Mouse (Mus musculus) lung, embryonic 15.5 days (tissue): ENCODE data around the gene Apoa2. TPM values are rescaled to one million over a fixed set of nuclear protein-coding genes. Genes with fewer than 3 reads are reported as not detected.
A peak's percentile ranks its signal among the peaks of the same experiment; 100 is the strongest.

Experiments used
- ATAC-seq: fragments of 200-750 bp; cut with Nextera tagmentation; 2 replicates; pipeline ENCODE4 v1.8.0; 2017; ENCODE audit warnings: moderate number of reproducible peaks, borderline replicate concordance; ENCODE audit not compliant: low FRiP score, low TSS enrichment; ENCODE audit errors: extremely low read depth
- H3K27ac ChIP-seq: fragments of 300-500 bp; sonication (generic); 2 replicates; pipeline ENCODE4 v1.5.1; 2015; ENCODE audit warnings: moderate library complexity, mild to moderate bottlenecking, inconsistent platforms
- H3K27me3 ChIP-seq: fragments of 300-500 bp; sonication (generic); 2 replicates; pipeline ENCODE4 v1.6.1; 2015; ENCODE audit warnings: inconsistent platforms
- H3K36me3 ChIP-seq: fragments of 300-500 bp; sonication (generic); 2 replicates; pipeline ENCODE4 v1.6.1; 2015; ENCODE audit warnings: inconsistent platforms
- H3K4me1 ChIP-seq: fragments of 300-500 bp; sonication (generic); 2 replicates; pipeline ENCODE4 v1.6.1; 2015; ENCODE audit warnings: inconsistent platforms
- H3K4me2 ChIP-seq: fragments of 300-500 bp; sonication (generic); 2 replicates; pipeline ENCODE4 v1.6.1; 2015; ENCODE audit warnings: inconsistent platforms, mild to moderate bottlenecking, moderate library complexity
- H3K4me3 ChIP-seq: fragments of 300-500 bp; sonication (generic); 2 replicates; pipeline ENCODE4 v1.5.1; 2015; ENCODE audit warnings: mild to moderate bottlenecking, inconsistent platforms
- H3K9ac ChIP-seq: fragments of 300-500 bp; sonication (generic); 2 replicates; pipeline ENCODE4 v1.6.1; 2015; ENCODE audit warnings: inconsistent platforms
- H3K9me3 ChIP-seq: fragments of 300-500 bp; sonication (generic); 2 replicates; pipeline ENCODE4 v1.6.1; 2016; ENCODE audit warnings: inconsistent platforms
- WGBS: fragments of 180-500 bp; shearing (Covaris S2); methylation state at CpG from one replicate; pipeline ENCODE4 v1.1.7; 2015; 5-methylcytosine and 5-hydroxymethylcytosine counted together
- polyA plus RNA-seq: library from polyadenylated mRNA; unstranded; fragments of >200 nt; fragmentation: Nextera tagmentation; extraction: Ambion mirVana; gene quantifications from 2 replicates; pipeline ENCODE4 v1.2.1, GENCODE M21; 2015

Gene Apoa2
- polyA plus RNA-seq, result 9.5 and 38.1 TPM in 2 replicates

DNA sequence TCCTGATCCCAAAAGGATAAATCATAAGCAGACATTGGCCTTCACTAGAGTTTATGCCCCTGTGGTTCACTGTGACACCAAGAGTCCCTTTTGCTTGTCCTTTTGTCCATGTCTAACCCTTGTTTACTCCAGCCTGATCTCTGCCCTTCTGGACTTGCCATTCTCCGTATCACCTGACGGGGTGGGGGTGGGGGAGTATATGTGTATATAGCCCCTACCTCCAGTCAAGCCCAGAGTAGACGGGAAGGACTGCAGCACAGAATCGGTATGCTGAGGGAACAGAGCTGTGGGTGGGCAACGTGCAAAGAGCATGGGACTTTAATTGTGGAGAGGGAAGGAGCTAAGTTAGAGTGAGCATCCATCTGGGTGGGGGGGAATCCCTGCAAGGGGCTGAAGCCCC is at the start of gene Apoa2:
Gene Apoa2 (plus strand): TSS at position 198 of the 400 bp plus-strand sequence.
- Histone ChIP-seq H3K9me3 (no peaks in the 10 kb centered on the region), H3K27me3 (no peaks in the 10 kb centered on the region), H3K9ac (no peak within 1 kb of the TSS), H3K27ac (no peak within 1 kb of the TSS), H3K36me3 (peaks cover 4% of the 10 kb centered on the region), H3K4me2 (no peak within 1 kb of the TSS), H3K4me3 (no peak within 1 kb of the TSS), H3K4me1 (peaks cover 18% of the 10 kb centered on the region)
- no peak for ATAC-seq
- 70% methylated on average over 5 of the region's 5 CpGs for WGBS

DNA sequence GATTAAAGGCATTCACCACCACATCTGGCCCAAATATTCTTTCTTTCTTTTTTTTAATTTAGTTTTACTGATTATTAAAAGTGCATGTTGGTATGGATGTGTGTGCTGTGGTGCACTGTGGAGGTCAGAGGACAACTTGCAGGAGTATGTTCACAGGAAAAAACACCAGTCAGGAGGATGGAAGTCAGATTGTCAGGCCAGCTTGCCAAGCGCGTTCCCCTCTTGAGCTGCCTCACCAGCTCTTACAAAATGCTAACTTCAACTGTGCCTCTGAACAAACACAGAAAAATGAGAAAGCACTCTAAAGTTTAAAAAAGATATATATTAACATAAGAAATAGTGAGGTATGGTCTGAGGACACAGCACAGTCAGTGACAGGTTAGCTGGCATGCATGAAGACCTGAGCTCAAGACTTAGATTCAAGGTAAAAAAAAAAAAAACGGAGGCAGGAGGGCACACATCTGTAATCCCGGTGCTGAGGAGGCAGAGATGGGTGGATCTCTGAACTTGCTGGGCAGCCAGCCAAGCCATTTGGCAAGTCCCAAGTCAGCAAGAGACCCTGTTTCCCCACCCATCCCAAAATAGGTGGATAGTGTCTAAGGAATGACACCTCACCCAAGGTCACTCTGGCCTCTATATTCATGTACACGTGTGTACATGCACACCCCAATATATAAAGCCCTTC is 45.2 kb upstream of the Apoa2 start:
- Histone ChIP-seq H3K9me3 (no peaks in the 10 kb centered on the region), H3K4me3 (no peak overlapping the region), H3K27ac (no peak overlapping the region), H3K27me3 (no peaks in the 10 kb centered on the region), H3K36me3 (no peaks in the 10 kb centered on the region), H3K4me2 (no peak overlapping the region), H3K9ac (no peak overlapping the region), H3K4me1 (peaks cover 3% of the 10 kb centered on the region; the same call in 1 of the 2 replicates)
- no peak for ATAC-seq
- 52% methylated on average over 5 of the region's 5 CpGs for WGBS

DNA sequence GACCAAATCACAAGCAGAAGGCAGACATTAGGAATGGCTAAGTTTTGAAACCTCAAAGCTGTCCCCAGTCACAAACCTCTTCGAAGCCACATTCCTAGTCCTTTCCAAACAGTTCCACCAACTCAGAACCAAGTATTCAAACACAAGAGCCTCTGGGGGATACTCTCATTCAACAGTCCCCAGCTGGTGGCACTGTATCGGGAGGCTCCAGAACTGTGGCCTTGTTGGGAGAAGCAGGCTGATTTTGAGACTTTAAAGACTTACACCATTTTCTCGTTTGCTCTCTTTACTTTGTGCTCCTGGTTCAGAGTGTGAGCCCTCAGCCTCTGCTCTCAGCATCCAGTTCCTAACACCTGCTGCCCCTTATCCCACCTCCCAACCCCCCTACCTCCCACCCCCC is 41.8 kb upstream of the Apoa2 start:
- Histone ChIP-seq H3K4me2 (no peak overlapping the region), H3K9me3 (no peaks in the 10 kb centered on the region), H3K27me3 (no peaks in the 10 kb centered on the region), H3K4me1 (peaks cover 3% of the 10 kb centered on the region; the same call in 1 of the 2 replicates), H3K9ac (no peak overlapping the region), H3K36me3 (no peaks in the 10 kb centered on the region), H3K27ac (no peak overlapping the region), H3K4me3 (no peak overlapping the region)
- 77% methylated on average over 3 of the region's 3 CpGs for WGBS
- ATAC-seq, result no peak

DNA sequence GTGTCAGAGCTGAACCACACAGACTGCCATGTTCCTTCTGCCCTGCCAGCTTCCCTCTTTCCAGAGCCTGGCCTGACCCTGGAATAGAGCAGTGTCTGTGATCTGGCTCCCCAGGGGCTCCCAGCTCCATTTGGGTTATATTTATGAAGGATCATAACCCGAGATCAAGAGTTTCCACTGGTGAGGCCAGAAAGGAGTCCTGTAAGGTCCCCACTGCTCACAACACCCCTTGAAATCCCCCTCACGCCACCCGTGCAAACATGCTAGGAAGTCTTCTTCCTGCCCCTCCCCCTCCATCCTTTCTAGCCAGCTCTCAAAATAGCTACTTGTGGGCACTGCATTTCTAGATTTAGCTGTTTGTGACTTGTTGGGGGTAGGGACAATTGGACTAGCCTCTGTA is 41.2 kb upstream of the Apoa2 start:
- 29% methylated on average over 3 of the region's 3 CpGs for WGBS
- Histone ChIP-seq H3K4me3 (no peak overlapping the region), H3K4me2 (no peak overlapping the region), H3K27me3 (no peaks in the 10 kb centered on the region), H3K9me3 (no peaks in the 10 kb centered on the region), H3K4me1 (peaks cover 3% of the 10 kb centered on the region; the same call in 1 of the 2 replicates), H3K36me3 (no peaks in the 10 kb centered on the region), H3K27ac (no peak overlapping the region), H3K9ac (no peak overlapping the region)
- no peak for ATAC-seq

DNA sequence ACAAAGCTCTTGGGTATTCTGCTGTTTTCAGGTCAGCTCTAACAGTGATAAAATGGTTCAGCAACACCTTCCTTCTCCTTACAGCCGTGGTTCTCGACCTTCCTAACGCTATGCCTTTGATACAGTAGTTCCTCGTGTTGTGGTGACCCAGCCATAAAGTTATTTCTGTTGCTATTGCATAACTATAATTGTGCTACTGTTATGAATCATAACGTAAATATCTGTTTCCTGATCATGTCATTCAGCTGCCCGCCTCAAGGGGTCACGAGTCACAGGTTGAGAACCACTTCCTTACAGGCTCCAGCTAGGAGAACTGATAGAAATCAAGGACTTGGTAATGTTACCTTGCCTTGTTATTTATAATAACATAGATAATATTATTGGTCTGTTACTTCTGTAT is 40.5 kb upstream of the Apoa2 start:
- peak overlapping the region; percentile 26; the same call in 1 of the 2 replicates for H3K27ac ChIP-seq
- H3K4me3 ChIP-seq, result no peak overlapping the region
- no peaks in the 10 kb centered on the region for H3K9me3 ChIP-seq
- no peak overlapping the region for H3K9ac ChIP-seq
- peaks cover 8% of the 10 kb centered on the region for H3K4me1 ChIP-seq
- no peak overlapping the region for H3K4me2 ChIP-seq
- no peak for ATAC-seq
- no peaks in the 10 kb centered on the region for H3K27me3 ChIP-seq
- WGBS, result 54% methylated on average over 7 of the region's 7 CpGs
- no peaks in the 10 kb centered on the region for H3K36me3 ChIP-seq

DNA sequence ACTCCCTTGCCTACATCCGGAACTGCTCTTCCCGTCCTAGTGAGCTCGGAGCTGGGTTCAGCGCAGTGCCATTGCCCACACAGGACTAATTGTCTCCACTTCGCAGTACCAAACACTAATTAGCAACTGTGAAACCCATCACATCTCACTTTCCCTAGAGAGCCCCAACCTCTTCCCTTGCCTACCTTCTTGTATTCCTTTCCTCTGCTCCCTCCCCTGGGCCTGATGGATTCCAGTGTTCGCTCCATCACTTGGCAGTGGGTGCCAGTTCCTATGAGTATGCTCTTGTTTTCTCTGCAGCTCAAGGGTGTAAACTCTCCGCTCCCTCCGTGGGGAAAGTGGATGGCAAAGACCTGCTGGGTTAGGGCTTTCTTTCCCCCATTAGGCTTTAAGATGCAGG is 39.2 kb upstream of the Apoa2 start:
- no peak overlapping the region for H3K4me3 ChIP-seq
- H3K9me3 ChIP-seq, result no peaks in the 10 kb centered on the region
- no peak overlapping the region for H3K27ac ChIP-seq
- H3K27me3 ChIP-seq, result no peaks in the 10 kb centered on the region
- WGBS, result 56% methylated on average over 8 of the region's 8 CpGs
- no peak overlapping the region for H3K4me2 ChIP-seq
- no peak overlapping the region for H3K9ac ChIP-seq
- no peak for ATAC-seq
- H3K36me3 ChIP-seq, result no peaks in the 10 kb centered on the region
- H3K4me1 ChIP-seq, result peaks cover 14% of the 10 kb centered on the region

DNA sequence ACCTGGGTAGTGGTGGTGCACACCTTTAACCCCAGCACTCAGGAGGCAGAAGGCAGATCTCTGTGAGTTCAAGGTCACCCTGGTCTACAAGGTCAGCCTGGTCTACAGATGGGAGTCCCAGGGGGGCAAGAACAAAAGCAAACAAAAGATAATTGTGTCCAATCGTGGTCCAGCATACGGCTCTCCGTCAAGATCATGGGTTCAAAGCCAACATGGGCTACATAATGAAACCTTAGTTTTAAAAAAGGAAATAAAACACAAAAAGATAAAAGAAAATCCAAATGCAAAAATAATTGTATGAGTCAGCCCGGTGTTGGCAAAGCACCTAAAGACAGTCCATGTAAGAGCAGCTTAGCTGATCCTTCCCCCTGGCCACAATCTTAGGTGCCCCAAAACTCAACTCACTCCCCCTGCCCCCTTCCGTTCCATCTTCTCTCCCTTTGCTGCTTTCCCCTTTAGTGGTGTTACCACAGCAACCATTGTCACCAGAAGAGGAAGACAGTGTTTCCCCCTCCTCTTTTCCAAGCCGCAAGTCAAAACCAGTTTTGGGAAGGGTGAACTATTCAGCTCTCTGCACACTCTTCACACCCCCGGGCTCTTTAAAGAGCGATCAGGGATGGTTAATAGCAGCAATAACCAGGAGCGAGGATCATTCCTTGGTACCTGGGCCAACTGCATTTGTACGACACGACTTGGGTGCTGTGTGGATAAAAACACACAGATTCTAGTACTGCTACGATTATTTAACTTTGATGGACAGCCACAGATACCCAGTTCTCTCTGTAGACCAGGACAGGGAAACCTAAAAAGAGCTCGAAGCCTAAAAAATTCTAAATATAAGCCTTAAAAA is 36.8 kb upstream of the Apoa2 start:
- H3K27ac ChIP-seq, result no peak overlapping the region
- peaks cover 14% of the 10 kb centered on the region for H3K4me1 ChIP-seq
- H3K27me3 ChIP-seq, result peaks cover 16% of the 10 kb centered on the region
- no peaks in the 10 kb centered on the region for H3K36me3 ChIP-seq
- H3K9me3 ChIP-seq, result no peaks in the 10 kb centered on the region
- H3K4me3 ChIP-seq, result no peak overlapping the region
- no peak for ATAC-seq
- 72% methylated on average over 13 of the region's 13 CpGs for WGBS
- H3K4me2 ChIP-seq, result no peak overlapping the region
- H3K9ac ChIP-seq, result no peak overlapping the region

DNA sequence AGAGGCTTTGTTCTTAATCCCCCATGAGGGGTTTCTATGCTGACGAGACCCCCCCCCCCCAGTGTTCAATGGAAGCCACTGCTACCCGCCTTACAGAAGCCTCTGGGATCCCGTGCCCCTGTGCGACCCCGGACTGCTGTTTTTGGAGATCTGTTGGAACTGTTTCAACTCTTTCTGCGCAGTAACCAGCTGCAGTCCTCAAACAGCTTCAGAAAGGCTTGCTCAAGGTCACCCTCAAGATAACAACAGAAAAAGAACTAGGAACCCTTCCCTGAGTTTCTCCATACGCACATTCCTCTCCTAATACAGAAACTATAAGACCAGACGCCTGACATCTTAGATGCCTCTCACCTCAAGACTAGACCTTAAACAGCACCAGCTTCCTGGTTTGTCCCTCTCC is 35.8 kb upstream of the Apoa2 start:
- Histone ChIP-seq H3K4me1 (peaks cover 15% of the 10 kb centered on the region), H3K27me3 (peaks cover 25% of the 10 kb centered on the region), H3K36me3 (no peaks in the 10 kb centered on the region), H3K27ac (peak overlapping the region; percentile 35), H3K9ac (no peak overlapping the region), H3K9me3 (no peaks in the 10 kb centered on the region), H3K4me3 (no peak overlapping the region), H3K4me2 (peak overlapping the region; percentile 19; the same call in 1 of the 2 replicates)
- ATAC-seq, result peak; percentile 16; the same call in 1 of the 2 replicates
- WGBS, result 4% methylated on average over 8 of the region's 8 CpGs

DNA sequence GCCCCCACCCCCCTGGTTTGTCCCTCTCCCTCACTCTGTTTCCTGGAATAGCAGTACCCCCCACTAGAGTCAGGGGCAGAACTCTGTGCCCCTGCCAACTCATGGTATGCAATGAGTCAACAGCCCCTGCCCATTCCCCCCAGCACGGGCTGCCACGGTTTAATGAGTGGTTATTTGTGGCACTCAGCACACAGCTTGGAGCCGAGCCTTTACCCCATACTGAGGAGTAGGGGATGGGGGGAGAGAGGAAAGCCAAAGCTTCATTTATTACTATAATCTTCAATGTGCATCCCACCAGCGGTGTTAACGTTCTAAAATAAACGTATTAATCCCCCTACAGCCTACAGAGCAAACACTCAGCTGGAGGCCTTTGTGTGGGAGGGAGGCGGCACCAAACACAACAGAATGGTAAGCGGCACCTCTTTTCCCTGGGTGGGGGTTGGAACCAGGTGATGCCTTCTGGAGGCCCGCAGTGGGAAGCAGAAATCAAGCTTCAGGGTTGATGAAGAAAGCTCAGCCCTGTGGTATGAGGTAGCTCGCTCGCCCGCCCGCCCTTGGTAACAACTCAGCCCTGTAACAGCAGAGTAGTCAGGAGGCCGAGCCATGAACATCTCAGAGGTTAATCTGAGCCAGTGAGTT is 35.3 kb upstream of the Apoa2 start:
- peak overlapping the region; percentile 35 for H3K27ac ChIP-seq
- peaks cover 15% of the 10 kb centered on the region for H3K4me1 ChIP-seq
- no peak overlapping the region for H3K4me3 ChIP-seq
- 38% methylated on average over 14 of the region's 14 CpGs for WGBS
- H3K36me3 ChIP-seq, result no peaks in the 10 kb centered on the region
- H3K9me3 ChIP-seq, result no peaks in the 10 kb centered on the region
- peak; percentile 62 for ATAC-seq
- peaks cover 31% of the 10 kb centered on the region for H3K27me3 ChIP-seq
- H3K4me2 ChIP-seq, result peak overlapping the region; percentile 19; the same call in 1 of the 2 replicates
- H3K9ac ChIP-seq, result no peak overlapping the region

DNA sequence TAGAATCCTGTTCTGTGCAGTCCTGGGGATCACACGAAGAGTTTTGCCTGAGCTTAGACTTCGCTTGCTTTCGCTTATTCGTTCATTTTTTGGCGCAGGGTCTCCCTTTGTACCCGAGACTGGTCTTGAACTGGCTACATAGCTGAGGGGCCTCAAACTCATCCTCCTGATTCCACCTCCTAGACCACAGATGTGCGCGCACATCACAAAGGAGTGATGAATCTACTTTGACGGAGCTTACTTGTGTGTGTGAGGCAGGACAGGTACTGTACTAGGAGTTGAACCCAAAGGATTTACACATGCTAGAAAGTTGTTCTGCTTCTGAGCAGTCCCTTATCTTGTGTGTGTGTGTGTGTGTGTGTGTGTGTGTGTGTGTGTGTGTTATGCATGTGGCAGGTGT is 34.0 kb upstream of the Apoa2 start:
- ATAC-seq, result no peak
- no peak overlapping the region for H3K27ac ChIP-seq

DNA sequence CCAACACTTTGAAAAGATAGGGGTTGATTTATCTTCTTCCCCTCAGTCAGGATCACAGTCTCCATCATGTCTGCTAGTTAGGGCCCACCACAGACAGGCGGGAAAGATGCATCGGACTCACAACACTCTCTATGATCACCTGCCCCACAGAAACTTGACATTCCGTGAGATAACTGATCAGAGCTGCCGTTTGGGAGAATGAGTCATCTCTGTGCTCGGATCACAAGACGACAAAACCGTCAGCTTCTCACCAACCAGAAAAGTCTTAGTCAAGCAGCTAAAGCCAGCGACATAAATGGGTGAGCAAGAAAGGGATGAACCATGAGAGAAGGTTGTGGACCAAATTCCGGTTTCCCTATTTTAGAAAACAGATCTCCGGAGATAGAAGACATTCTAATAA is 32.6 kb upstream of the Apoa2 start:
- H3K27me3 ChIP-seq, result peaks cover 58% of the 10 kb centered on the region
- no peak overlapping the region for H3K9ac ChIP-seq
- peaks cover 24% of the 10 kb centered on the region for H3K4me1 ChIP-seq
- H3K36me3 ChIP-seq, result no peaks in the 10 kb centered on the region
- no peak overlapping the region for H3K27ac ChIP-seq
- no peak overlapping the region for H3K4me2 ChIP-seq
- H3K9me3 ChIP-seq, result no peaks in the 10 kb centered on the region
- 49% methylated on average over 10 of the region's 10 CpGs for WGBS
- H3K4me3 ChIP-seq, result no peak overlapping the region
- ATAC-seq, result no peak

More for the DNA sequence above, 34.0 kb upstream of the Apoa2 start:
- Histone ChIP-seq H3K4me2 (no peak overlapping the region), H3K27me3 (peaks cover 43% of the 10 kb centered on the region), H3K9me3 (no peaks in the 10 kb centered on the region), H3K9ac (no peak overlapping the region), H3K4me3 (no peak overlapping the region), H3K4me1 (peaks cover 19% of the 10 kb centered on the region), H3K36me3 (no peaks in the 10 kb centered on the region)
- WGBS, result 94% methylated on average over 9 of the region's 9 CpGs
